Mouse (Mus musculus) hindbrain, embryonic 15.5 days (tissue): Measurements from ENCODE around the gene Atp5k. TPM values are rescaled to one million over a fixed set of nuclear protein-coding genes. Genes with fewer than 3 reads are reported as not detected.

Experiments
- ATAC-seq: fragments of 200-750 bp; cut with Nextera tagmentation; 2 replicates; pipeline ENCODE4 v1.8.0; 2017; ENCODE audit warnings: low read depth, moderate number of reproducible peaks, moderate TSS enrichment; ENCODE audit not compliant: low FRiP score
- H3K27ac ChIP-seq: fragments of 300-500 bp; sonication (generic); replicated peaks from 2 replicates; pipeline ENCODE4 v1.5.1; 2015; ENCODE audit warnings: mild to moderate bottlenecking, inconsistent platforms
- H3K27me3 ChIP-seq: fragments of 300-500 bp; sonication (generic); 2 replicates; pipeline ENCODE4 v1.6.1; 2015; ENCODE audit warnings: control low read depth, inconsistent platforms
- H3K36me3 ChIP-seq: fragments of 300-500 bp; sonication (generic); 2 replicates; pipeline ENCODE4 v1.6.1; 2015; ENCODE audit warnings: control low read depth, inconsistent platforms
- H3K4me1 ChIP-seq: fragments of 300-500 bp; sonication (generic); replicated peaks from 2 replicates; pipeline ENCODE4 v1.6.1; 2015; ENCODE audit warnings: control low read depth, inconsistent platforms
- H3K4me2 ChIP-seq: fragments of 300-500 bp; sonication (generic); 2 replicates; pipeline ENCODE4 v1.6.1; 2015; ENCODE audit warnings: moderate library complexity, mild to moderate bottlenecking, inconsistent platforms
- H3K4me3 ChIP-seq: fragments of 300-500 bp; sonication (generic); 2 replicates; pipeline ENCODE4 v1.5.1; 2015; ENCODE audit warnings: mild to moderate bottlenecking, inconsistent platforms
- H3K9ac ChIP-seq: fragments of 300-500 bp; sonication (generic); 2 replicates; pipeline ENCODE4 v1.6.1; 2015; ENCODE audit warnings: inconsistent platforms
- H3K9me3 ChIP-seq: fragments of 300-500 bp; sonication (generic); 2 replicates; pipeline ENCODE4 v1.6.1; 2016; ENCODE audit warnings: control low read depth, inconsistent platforms
- WGBS: fragments of 180-500 bp; shearing (Covaris S2); methylation state at CpG from one replicate; pipeline ENCODE4 v1.1.7; 2015; 5-methylcytosine and 5-hydroxymethylcytosine counted together
- polyA plus RNA-seq: library from polyadenylated mRNA; unstranded; fragments of >200 nt; fragmentation: Nextera tagmentation; extraction: Ambion mirVana; gene quantifications from 2 replicates; pipeline ENCODE4 v1.2.1, GENCODE M21; 2015

Gene Atp5k
- polyA plus RNA-seq: 430 and 504 TPM in 2 replicates

DNA sequence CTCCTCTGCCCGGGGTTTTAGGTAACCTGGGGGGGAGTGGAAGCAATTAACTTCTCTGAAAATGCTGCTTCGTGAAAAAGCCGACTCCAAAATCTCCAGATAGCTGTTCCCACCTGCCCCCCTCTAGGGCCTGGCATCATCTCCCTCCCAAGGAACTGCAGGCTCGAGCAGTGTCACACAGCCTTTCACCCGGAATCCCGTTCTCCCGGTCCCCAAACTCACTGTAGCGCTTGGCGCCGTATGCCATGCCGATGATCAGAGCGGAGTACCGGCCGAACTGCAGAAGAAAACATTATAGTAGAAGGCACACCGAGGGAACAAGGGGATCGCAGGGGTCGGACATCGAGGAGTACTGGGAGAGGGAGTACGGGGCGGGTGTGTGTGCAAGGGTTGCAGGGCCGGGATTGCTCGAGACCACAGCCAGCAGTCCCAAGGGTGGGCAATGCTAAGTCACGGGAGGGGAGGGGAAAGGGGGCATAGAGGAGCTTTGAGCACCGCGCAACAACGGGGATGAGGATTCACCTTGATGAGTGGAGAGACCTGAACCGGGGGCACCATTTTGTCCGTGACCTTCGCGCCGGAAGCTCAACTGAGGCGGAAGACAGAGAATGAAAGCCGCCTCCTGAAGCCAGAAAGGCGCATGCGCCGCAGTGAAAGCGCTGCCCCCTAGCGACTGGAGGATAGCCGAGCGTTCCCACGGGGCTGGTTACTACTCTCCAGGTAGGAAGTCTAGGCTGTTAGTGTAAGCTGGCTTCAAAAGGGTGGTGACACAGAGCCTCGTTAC is at the start of gene Atp5k:
Gene Atp5k (minus strand): TSS at position 645 of the 784 bp plus-strand sequence.
- 1% methylated on average over 42 of the region's 42 CpGs for WGBS
- Histone ChIP-seq H3K36me3 (peaks cover 29% of the 10 kb centered on the region), H3K27me3 (no peaks in the 10 kb centered on the region), H3K9ac (peak within 1 kb of the TSS; percentile 73), H3K9me3 (no peaks in the 10 kb centered on the region), H3K4me3 (peak within 1 kb of the TSS; percentile 70), H3K4me1 (peaks cover 13% of the 10 kb centered on the region), H3K27ac (peak within 1 kb of the TSS; percentile 46), H3K4me2 (peak within 1 kb of the TSS; percentile 88)
- peak; percentile 90 for ATAC-seq

DNA sequence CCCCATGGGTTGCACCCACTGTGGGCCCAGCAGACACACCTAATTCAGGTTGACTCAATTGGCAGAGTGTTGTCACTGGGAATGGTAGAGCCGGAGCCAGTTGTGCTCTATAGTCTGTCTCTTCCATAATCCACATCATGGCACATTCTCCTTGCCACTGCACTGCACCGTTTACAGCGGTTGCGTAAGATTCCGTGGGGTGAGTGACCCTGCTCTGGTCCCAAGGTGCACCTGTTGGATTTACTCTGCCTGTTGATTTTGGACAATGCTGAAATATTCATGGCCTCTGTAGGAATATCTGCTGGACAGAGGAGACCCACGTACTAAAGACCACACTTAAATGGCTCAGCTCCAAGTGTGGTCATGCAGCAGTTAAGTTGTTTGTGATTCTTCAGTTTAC is 48.8 kb upstream of the Atp5k start:
- H3K36me3 ChIP-seq: peaks cover 39% of the 10 kb centered on the region
- no peak overlapping the region for H3K4me2 ChIP-seq
- no peak overlapping the region for H3K9ac ChIP-seq
- no peak overlapping the region for H3K27ac ChIP-seq
- no peaks in the 10 kb centered on the region for H3K4me1 ChIP-seq
- H3K27me3 ChIP-seq: no peaks in the 10 kb centered on the region
- WGBS: 93% methylated on average over 6 of the region's 6 CpGs
- H3K4me3 ChIP-seq: no peak overlapping the region
- no peaks in the 10 kb centered on the region for H3K9me3 ChIP-seq
- ATAC-seq: 0 out of 2 replicates have a peak, but pooled peaks have one; percentile 30

DNA sequence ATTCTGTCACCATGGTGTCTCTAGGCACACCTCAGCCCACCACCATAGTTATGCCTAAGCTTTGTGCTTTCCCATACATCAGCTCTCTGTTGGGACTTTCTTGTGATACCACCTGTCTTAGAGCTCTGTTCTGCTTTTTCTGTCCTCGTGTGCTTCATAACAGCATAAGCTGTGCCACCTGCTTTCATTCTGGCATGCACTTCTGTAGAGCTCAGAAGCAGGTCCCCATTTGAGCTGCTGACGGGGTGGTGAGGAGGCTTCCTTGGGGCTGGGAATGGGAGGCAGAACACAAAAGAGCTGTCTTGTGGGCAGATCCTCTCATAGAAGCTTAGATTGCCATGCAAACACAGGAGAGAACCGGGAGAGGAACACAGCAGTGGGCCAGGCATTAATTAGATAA is 41.7 kb upstream of the Atp5k start:
- Histone ChIP-seq H3K9ac (no peak overlapping the region), H3K4me2 (no peak overlapping the region), H3K9me3 (no peaks in the 10 kb centered on the region), H3K27me3 (no peaks in the 10 kb centered on the region), H3K4me1 (no peaks in the 10 kb centered on the region), H3K36me3 (peaks cover 77% of the 10 kb centered on the region), H3K4me3 (no peak overlapping the region), H3K27ac (no peak overlapping the region)
- ATAC-seq: no peak
- WGBS: 90% methylated on average over 3 of the region's 3 CpGs

DNA sequence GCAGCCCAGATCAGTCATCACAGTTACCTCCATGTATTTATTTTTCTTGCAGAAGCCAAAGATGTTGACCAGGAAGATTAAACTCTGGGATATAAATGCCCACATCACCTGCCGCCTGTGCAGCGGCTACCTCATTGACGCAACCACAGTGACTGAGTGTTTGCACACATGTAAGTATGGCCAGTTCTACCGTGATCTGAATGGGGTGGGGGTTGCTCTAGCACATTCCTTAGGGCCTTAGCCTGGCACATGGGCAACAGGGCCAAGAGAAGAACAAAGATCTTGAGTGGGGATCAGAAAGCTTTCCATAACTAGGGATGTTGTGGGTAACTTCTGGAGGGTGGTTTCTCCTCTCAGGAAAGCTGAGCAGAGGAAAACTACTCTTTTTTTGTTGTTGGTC is 39.5 kb upstream of the Atp5k start:
- Histone ChIP-seq H3K4me2 (no peak overlapping the region), H3K27me3 (no peaks in the 10 kb centered on the region), H3K36me3 (peaks cover 69% of the 10 kb centered on the region), H3K9me3 (no peaks in the 10 kb centered on the region), H3K27ac (no peak overlapping the region), H3K9ac (no peak overlapping the region), H3K4me1 (no peaks in the 10 kb centered on the region), H3K4me3 (no peak overlapping the region)
- 91% methylated on average over 4 of the region's 4 CpGs for WGBS
- no peak for ATAC-seq

DNA sequence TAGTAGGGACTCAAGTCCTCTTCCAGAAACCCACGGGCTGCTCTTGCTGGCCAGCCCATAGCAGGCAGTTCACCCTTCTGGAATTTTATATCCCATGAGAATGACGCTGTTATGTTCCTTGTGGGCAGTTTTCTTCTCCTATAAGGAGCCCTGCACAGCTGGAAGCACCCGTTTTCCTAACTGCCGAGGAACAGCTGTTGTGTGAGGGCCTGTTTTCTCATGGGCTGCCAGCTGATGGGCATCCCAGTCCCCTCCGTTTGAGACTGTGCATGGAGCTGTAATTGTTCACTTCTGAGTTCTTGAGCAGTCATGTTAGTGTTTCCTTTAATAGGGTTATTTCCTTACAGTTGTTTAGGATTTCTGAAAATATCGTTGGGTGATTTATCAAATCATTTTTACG is 35.4 kb upstream of the Atp5k start:
- Histone ChIP-seq H3K4me1 (peaks cover 13% of the 10 kb centered on the region), H3K27me3 (no peaks in the 10 kb centered on the region), H3K27ac (no peak overlapping the region), H3K4me3 (no peak overlapping the region), H3K9ac (no peak overlapping the region), H3K4me2 (no peak overlapping the region), H3K9me3 (no peaks in the 10 kb centered on the region), H3K36me3 (peaks cover 29% of the 10 kb centered on the region)
- ATAC-seq: no peak
- WGBS: 69% methylated on average over 7 of the region's 7 CpGs

DNA sequence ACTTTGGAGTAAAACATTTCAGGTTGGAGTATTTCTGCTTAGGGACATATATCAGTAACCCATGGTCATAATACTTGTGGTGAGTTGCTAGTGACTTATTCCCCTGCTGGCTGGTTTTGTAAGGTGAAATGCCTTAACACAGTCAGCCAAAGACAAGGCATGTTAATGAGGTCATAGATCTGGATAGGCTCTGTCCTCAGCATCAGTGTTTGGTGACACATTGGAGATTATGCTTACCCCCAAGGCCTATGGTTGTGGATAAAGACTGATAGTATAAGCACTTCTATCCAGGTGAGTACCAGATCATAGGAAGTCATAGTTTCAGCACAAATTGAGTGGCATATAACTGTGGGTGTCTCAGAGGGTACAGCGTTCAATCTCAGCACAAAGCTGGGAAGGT is 32.4 kb upstream of the Atp5k start:
- H3K4me1 ChIP-seq: peaks cover 40% of the 10 kb centered on the region

DNA sequence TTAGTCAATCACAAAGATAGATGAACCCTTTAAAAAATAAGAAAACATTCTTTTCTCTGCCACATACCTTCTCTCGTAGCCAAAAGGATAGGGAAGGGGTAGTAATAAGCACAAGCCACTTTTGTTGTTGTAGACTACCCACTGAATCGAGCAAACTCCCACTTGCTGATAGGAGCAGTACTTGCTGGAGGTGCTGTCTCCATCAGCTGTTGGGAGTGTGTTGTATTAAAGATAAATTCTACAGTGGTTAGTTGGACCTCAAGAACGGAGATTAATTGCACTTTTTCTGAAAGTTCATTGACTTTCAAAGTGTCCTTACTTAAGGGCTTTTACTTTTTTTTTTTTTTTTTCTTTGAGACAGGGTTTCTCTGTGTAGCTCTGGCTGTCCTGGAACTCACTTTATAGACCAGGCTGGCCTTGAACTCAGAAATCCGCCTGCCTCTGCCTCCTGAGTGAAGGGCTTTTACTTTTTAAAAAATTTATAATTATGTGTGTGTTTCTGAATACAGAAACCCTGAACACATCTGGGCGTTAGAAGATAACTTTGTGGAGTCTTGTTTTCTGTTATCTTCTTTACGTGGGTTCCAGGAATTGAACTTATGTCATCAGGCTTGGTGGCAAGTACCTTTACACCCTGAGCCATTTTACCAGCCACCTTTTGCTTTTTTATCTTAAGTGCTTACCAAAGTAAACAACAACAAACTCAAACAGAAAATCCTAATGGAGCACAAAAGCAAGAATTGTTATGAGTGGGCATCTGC is 31.1 kb upstream of the Atp5k start:
- Histone ChIP-seq H3K9ac (no peak overlapping the region), H3K4me3 (no peak overlapping the region), H3K27ac (no peak overlapping the region), H3K4me2 (no peak overlapping the region), H3K9me3 (no peaks in the 10 kb centered on the region), H3K4me1 (peaks cover 45% of the 10 kb centered on the region), H3K27me3 (no peaks in the 10 kb centered on the region), H3K36me3 (no peaks in the 10 kb centered on the region)
- WGBS: 93% methylated on average over 6 of the region's 6 CpGs
- ATAC-seq: no peak

More for the DNA sequence above, 32.4 kb upstream of the Atp5k start:
- no peak for ATAC-seq
- Histone ChIP-seq H3K4me2 (no peak overlapping the region), H3K4me3 (no peak overlapping the region), H3K36me3 (no peaks in the 10 kb centered on the region), H3K27ac (no peak overlapping the region), H3K27me3 (no peaks in the 10 kb centered on the region), H3K9me3 (no peaks in the 10 kb centered on the region), H3K9ac (no peak overlapping the region)
- WGBS: 94% methylated on average over 1 of the region's 1 CpGs

DNA sequence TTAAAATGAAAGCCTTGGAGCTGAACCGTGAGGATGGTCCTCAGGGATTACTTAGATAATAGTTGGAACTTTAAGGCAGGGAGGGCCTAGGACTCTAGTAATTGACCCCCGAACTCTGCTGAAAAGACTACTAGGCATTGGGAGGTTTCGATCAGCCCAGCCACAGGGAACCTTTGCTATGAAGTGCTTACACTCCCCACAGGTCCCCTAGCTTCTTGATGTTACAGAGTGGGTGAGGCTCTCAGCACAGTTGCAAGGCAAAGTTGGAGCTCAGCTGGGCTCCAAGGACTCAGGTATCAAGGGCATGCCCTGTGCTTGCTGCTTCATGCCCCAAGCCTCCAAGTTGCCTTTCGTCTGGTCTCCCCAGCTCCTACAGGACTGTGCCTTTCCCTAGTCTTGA is 28.2 kb upstream of the Atp5k start:
- no peak for ATAC-seq
- Histone ChIP-seq H3K27me3 (0 out of 2 replicates have a peak, but pooled peaks cover 10% of the 10 kb centered on the region), H3K9me3 (no peaks in the 10 kb centered on the region), H3K27ac (peak overlapping the region; percentile 84; the same call in 1 of the 2 replicates), H3K4me3 (peak overlapping the region; percentile 83), H3K9ac (peak overlapping the region; percentile 96), H3K4me1 (peaks cover 45% of the 10 kb centered on the region), H3K36me3 (no peaks in the 10 kb centered on the region), H3K4me2 (peak overlapping the region; percentile 94)
- 42% methylated on average over 4 of the region's 4 CpGs for WGBS

DNA sequence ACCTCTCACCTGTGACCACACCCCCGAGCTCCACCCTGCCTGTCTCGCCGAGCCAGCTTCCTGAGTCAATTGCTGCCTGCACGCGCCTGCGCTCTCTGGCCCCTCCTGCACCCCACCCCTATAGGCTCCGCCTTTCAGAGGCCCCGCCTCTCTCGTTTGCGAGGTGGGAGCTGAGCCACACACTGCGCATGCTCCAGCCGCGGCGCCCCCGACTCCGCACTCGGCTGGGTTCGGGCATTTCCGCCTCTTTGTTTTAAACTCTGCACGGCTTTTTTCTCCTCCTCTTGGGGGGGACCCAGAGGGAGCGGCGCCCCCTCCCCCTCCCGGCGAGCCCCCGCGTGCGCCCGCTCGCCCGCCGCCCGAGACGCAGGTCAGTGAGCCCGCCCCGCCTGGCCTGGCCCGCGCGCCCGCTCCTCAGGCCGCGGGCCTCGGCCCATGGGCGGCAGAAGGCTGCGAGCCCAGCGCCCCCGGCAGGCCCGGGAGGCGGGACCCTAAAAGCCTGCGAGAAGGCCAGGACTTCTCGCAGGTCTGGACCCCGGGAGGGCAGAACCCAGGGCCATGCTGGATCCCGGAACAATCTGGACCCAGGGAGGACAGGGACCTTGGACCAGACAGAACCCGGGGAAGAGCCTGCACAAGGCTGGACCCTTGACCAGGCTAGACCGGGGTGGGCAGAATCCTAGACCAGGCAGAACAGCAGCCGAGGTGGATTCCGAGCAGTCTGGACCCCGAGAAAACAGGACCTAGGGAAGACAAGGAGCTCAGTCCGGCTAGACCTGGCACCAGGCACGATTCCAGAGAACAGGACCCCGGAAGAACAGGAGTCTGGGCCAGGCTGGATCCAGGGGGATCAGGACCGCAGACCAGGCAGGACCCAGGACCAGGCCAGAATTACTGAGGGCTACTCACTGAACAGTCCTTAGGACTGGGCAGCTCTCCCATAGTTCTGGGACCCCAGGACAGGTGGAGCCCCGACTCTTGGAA is 27.1 kb upstream of the Atp5k start, which contains the start of gene Pcgf3:
Gene Pcgf3 (plus strand): TSS at position 151 of the 984 bp plus-strand sequence.
- WGBS: 1% methylated on average over 55 of the region's 62 CpGs
- H3K4me2 ChIP-seq: peak within 1 kb of the TSS; percentile 94
- H3K9me3 ChIP-seq: no peaks in the 10 kb centered on the region
- H3K36me3 ChIP-seq: no peaks in the 10 kb centered on the region
- H3K27me3 ChIP-seq: 0 out of 2 replicates have a peak, but pooled peaks cover 10% of the 10 kb centered on the region
- peaks cover 45% of the 10 kb centered on the region for H3K4me1 ChIP-seq
- peak; percentile 98 for ATAC-seq
- H3K9ac ChIP-seq: peak within 1 kb of the TSS; percentile 96
- peak within 1 kb of the TSS; percentile 84 for H3K27ac ChIP-seq
- peak within 1 kb of the TSS; percentile 83 for H3K4me3 ChIP-seq

DNA sequence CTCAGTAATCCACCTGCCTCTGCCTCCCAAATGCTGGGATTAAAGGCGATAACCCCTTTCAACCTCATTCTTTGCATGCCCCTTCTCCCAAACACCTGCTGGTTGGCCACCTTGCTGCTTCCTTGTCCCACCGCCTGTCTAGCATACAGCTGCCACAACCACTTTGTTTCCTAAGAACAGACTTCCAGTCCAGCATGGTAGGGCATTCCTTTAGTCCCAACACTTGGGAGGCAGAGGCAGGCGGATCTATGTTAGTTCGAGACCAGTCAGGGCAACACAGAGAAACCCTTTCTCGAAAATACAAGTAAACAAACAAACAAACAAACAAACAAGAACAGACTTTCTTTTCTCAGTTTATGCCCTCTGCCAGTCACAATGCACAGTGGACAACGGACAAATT is 26.2 kb upstream of the Atp5k start:
- Histone ChIP-seq H3K9ac (peak overlapping the region; percentile 38), H3K27me3 (0 out of 2 replicates have a peak, but pooled peaks cover 10% of the 10 kb centered on the region), H3K4me1 (peaks cover 37% of the 10 kb centered on the region), H3K4me2 (peak overlapping the region; percentile 94), H3K27ac (no peak overlapping the region), H3K36me3 (no peaks in the 10 kb centered on the region), H3K4me3 (peak overlapping the region; percentile 83), H3K9me3 (no peaks in the 10 kb centered on the region)
- WGBS: 43% methylated on average over 6 of the region's 6 CpGs
- ATAC-seq: no peak

DNA sequence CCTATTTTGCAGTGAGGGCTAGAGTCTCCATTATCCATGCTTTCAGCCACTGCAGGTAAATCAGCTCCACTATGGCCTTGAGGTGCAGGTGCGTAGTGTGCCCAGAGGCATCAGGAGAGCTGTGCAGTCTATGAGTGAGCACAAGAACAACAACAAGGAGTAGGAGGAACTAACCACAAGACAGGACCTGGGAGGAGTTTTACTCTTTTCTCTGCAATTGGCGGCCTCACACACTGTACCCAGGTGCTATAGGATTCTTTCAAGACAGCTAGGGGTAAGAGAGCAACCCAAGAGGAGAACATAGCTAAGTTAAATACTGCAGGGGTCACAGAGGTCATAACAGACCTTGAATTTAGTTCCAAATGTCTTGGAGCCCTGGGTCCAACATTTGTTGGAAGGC is 24.5 kb upstream of the Atp5k start:
- no peak overlapping the region for H3K27ac ChIP-seq
- H3K4me2 ChIP-seq: no peak overlapping the region
- H3K4me3 ChIP-seq: no peak overlapping the region
- ATAC-seq: no peak
- peaks cover 23% of the 10 kb centered on the region for H3K4me1 ChIP-seq
- WGBS: 92% methylated on average over 2 of the region's 2 CpGs
- H3K9me3 ChIP-seq: no peaks in the 10 kb centered on the region
- no peaks in the 10 kb centered on the region for H3K36me3 ChIP-seq
- 0 out of 2 replicates have a peak, but pooled peaks cover 10% of the 10 kb centered on the region for H3K27me3 ChIP-seq
- H3K9ac ChIP-seq: no peak overlapping the region
